Mouse (Mus musculus) heart, postnatal 0 days (tissue): ENCODE data around the gene Upk1b.

Experiments
- CTCF ChIP-seq: IDR thresholded peaks from 2 replicates; pipeline ENCODE4 v1.5.1; 2016; ENCODE audit warnings: antibody characterized with exemption, control low read depth, low read depth
- EP300 ChIP-seq: IDR thresholded peaks from 2 replicates; pipeline ENCODE4 v1.6.1; 2016; ENCODE audit warnings: antibody characterized with exemption, low read depth

DNA sequence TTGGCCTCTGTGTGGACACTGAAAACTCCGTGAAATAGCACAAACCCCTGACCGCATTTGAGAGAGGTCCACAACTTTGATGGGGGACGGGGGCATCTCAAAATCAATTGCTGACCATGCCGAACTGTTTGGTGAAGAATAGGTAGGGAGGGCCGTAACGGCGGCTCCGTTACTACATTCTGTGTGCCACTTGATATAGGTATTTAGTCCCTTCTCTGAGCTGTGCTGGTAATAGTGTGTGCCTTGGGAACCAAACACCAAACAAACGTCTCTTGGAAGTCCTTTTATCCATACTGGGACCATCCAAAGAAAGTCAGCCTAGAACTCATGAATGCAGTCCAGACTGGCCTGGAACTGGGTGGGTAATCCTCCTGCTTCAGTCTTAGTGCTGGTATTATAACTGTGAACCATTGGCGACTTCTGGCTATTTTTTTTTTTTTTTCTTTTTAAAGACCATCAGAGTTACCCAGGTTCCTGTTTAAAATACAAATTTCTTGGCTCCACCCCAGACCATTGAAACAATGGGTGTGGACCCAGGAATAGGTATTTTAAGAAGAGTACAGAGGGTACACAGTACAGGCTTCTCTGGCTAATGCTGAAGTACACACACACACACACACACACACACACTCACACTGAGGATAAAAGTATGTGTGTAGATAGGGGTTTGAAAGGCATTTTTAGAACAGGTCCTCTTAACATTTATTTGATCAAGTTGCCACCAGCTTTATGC is 56.0 kb downstream of the Upk1b start:
- TF ChIP-seq CTCF = no peak
- no peak for TF ChIP-seq EP300
